Mouse (Mus musculus) heart, adult 2 months (tissue): ENCODE measurements around the gene Pttg1ip.
A peak's percentile ranks its signal among the peaks of the same experiment; 100 is the strongest.

ENCODE experiments used
- CTCF ChIP-seq: fragments of 200-600 bp; IDR thresholded peaks from 2 replicates; pipeline ENCODE4 v1.8.1; 2022; ENCODE audit warnings: antibody characterized with exemption, mild to moderate bottlenecking, moderate library complexity
- EP300 ChIP-seq: fragments of 200-500 bp; IDR thresholded peaks from 2 replicates; pipeline ENCODE4 v1.6.1; 2011; ENCODE audit warnings: low read depth, low read length, control low read depth; ENCODE audit not compliant: insufficient read depth
- POLR2A ChIP-seq: fragments of 200-500 bp; IDR thresholded peaks from 2 replicates; pipeline ENCODE4 v1.6.1; 2011; ENCODE audit warnings: mild to moderate bottlenecking, low read depth, low read length, control low read depth; ENCODE audit not compliant: insufficient read depth

- no peak for TF ChIP-seq CTCF
- 0 out of 2 replicates have a peak, but pooled peaks have one; percentile 50 for TF ChIP-seq EP300
- TF ChIP-seq POLR2A = no peak
Measured at GRCm38 (mm10) chr10:77623069-77623492, 41.6 kb downstream of the Pttg1ip start.
